Mouse (Mus musculus) kidney, embryonic 15.5 days (tissue): Measurements from ENCODE around the gene Reln. TPM values are rescaled to one million over a fixed set of nuclear protein-coding genes. Genes with fewer than 3 reads are reported as not detected.
A peak's percentile ranks its signal among the peaks of the same experiment; 100 is the strongest.

Experiments
- ATAC-seq: fragments of 200-750 bp; cut with Nextera tagmentation; replicated peaks from 2 replicates; pipeline ENCODE4 v1.8.0; 2017; ENCODE audit warnings: moderate TSS enrichment; ENCODE audit not compliant: low FRiP score
- H3K27ac ChIP-seq: fragments of 300-500 bp; sonication (generic); 2 replicates; pipeline ENCODE4 v1.5.1; 2015; ENCODE audit warnings: mild to moderate bottlenecking, inconsistent platforms
- H3K27me3 ChIP-seq: fragments of 300-500 bp; sonication (generic); 2 replicates; pipeline ENCODE4 v1.6.1; 2015; ENCODE audit warnings: inconsistent platforms
- H3K36me3 ChIP-seq: fragments of 300-500 bp; sonication (generic); 2 replicates; pipeline ENCODE4 v1.6.1; 2015; ENCODE audit warnings: inconsistent platforms
- H3K4me1 ChIP-seq: fragments of 300-500 bp; sonication (generic); 2 replicates; pipeline ENCODE4 v1.6.1; 2015; ENCODE audit warnings: inconsistent platforms
- H3K4me2 ChIP-seq: fragments of 300-500 bp; sonication (generic); 2 replicates; pipeline ENCODE4 v1.6.1; 2015; ENCODE audit warnings: moderate library complexity, mild to moderate bottlenecking, inconsistent platforms
- H3K4me3 ChIP-seq: fragments of 300-500 bp; sonication (generic); replicated peaks from 2 replicates; pipeline ENCODE4 v1.5.1; 2015; ENCODE audit warnings: mild to moderate bottlenecking, inconsistent platforms
- H3K9ac ChIP-seq: fragments of 300-500 bp; sonication (generic); 2 replicates; pipeline ENCODE4 v1.6.1; 2015; ENCODE audit warnings: mild to moderate bottlenecking, inconsistent platforms
- H3K9me3 ChIP-seq: fragments of 300-500 bp; sonication (generic); replicated peaks from 2 replicates; pipeline ENCODE4 v1.6.1; 2016; ENCODE audit warnings: inconsistent platforms
- WGBS: fragments of 180-500 bp; shearing (Covaris S2); methylation state at CpG from one replicate; pipeline ENCODE4 v1.1.7; 2015; ENCODE audit warnings: mixed read lengths; 5-methylcytosine and 5-hydroxymethylcytosine counted together
- polyA plus RNA-seq: library from polyadenylated mRNA; unstranded; fragments of >200 nt; fragmentation: Nextera tagmentation; extraction: Ambion mirVana; gene quantifications from 2 replicates; pipeline ENCODE4 v1.2.1, GENCODE M21; 2015

Gene Reln
- polyA plus RNA-seq, 1 experiment from 2014 or later, result 13.0 TPM

- H3K9me3 ChIP-seq, result no peaks in the 10 kb centered on the region
- no peak overlapping the region for H3K4me3 ChIP-seq
- WGBS, result 63% methylated on average over 6 of the region's 6 CpGs
- no peaks in the 10 kb centered on the region for H3K36me3 ChIP-seq
- H3K4me2 ChIP-seq, result no peak overlapping the region
- no peak overlapping the region for H3K27ac ChIP-seq
- no peak for ATAC-seq
- no peaks in the 10 kb centered on the region for H3K27me3 ChIP-seq
- no peaks in the 10 kb centered on the region for H3K4me1 ChIP-seq
- no peak overlapping the region for H3K9ac ChIP-seq
Measured at GRCm38 (mm10) chr5:21900891-21901290, 443.6 kb downstream of the Reln start.

- no peaks in the 10 kb centered on the region for H3K9me3 ChIP-seq
- H3K4me1 ChIP-seq, result no peaks in the 10 kb centered on the region
- no peaks in the 10 kb centered on the region for H3K27me3 ChIP-seq
- 85% methylated on average over 6 of the region's 6 CpGs for WGBS
- no peaks in the 10 kb centered on the region for H3K36me3 ChIP-seq
- no peak overlapping the region for H3K4me2 ChIP-seq
- no peak for ATAC-seq
- H3K9ac ChIP-seq, result no peak overlapping the region
- no peak overlapping the region for H3K27ac ChIP-seq
- H3K4me3 ChIP-seq, result no peak overlapping the region
Measured at GRCm38 (mm10) chr5:21898875-21899274, 445.6 kb downstream of the Reln start.

- Histone ChIP-seq H3K36me3 (no peaks in the 10 kb centered on the region), H3K4me1 (no peaks in the 10 kb centered on the region), H3K4me3 (no peak overlapping the region), H3K9ac (no peak overlapping the region), H3K9me3 (no peaks in the 10 kb centered on the region), H3K27ac (no peak overlapping the region), H3K4me2 (no peak overlapping the region), H3K27me3 (no peaks in the 10 kb centered on the region)
- 71% methylated on average over 14 of the region's 14 CpGs for WGBS
- ATAC-seq, result no peak; the same call in 1 of the 2 replicates
Measured at GRCm38 (mm10) chr5:21896586-21896985, 447.9 kb downstream of the Reln start.

DNA sequence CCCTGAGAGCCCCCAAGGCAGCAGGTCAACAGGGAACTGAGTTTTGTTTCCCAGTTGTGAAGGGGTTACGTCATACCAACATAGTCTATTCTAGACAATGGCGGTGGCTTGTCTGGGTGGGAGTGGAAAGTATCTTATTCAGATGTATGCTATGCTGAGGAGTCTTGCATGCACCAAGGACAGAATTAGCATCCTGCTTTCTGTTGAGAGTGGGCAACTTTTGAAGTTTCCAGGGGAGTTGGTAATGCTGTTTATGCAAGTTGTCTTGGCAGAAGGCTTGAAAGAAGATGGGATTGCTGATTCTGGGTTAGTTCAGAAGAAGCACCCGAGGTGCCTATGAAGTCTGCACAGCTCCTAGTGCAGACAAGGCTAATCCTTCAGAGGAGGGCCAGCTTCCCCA lies 450.3 kb downstream of the Reln start:
- no peak for ATAC-seq
- no peak overlapping the region for H3K4me3 ChIP-seq
- H3K27ac ChIP-seq, result no peak overlapping the region
- no peaks in the 10 kb centered on the region for H3K4me1 ChIP-seq
- 89% methylated on average over 3 of the region's 3 CpGs for WGBS
- H3K36me3 ChIP-seq, result no peaks in the 10 kb centered on the region
- H3K27me3 ChIP-seq, result no peaks in the 10 kb centered on the region
- H3K4me2 ChIP-seq, result no peak overlapping the region
- no peak overlapping the region for H3K9ac ChIP-seq
- no peaks in the 10 kb centered on the region for H3K9me3 ChIP-seq

- ATAC-seq, result no peak
- Histone ChIP-seq H3K4me3 (no peak overlapping the region), H3K4me1 (peaks cover 8% of the 10 kb centered on the region; the same call in 1 of the 2 replicates), H3K9ac (no peak overlapping the region), H3K9me3 (no peaks in the 10 kb centered on the region), H3K4me2 (no peak overlapping the region), H3K27me3 (peaks cover 14% of the 10 kb centered on the region; the same call in 1 of the 2 replicates), H3K36me3 (no peaks in the 10 kb centered on the region), H3K27ac (no peak overlapping the region)
- 65% methylated on average over 8 of the region's 8 CpGs for WGBS
Measured at GRCm38 (mm10) chr5:21866750-21867149, 477.8 kb downstream of the Reln start.

GRCm38 (mm10) chr5:21866311-21866712 lies 478.2 kb downstream of the Reln start:
- peak overlapping the region; percentile 60 for H3K4me2 ChIP-seq
- H3K27me3 ChIP-seq, result peaks cover 14% of the 10 kb centered on the region; the same call in 1 of the 2 replicates
- no peaks in the 10 kb centered on the region for H3K36me3 ChIP-seq
- no peaks in the 10 kb centered on the region for H3K9me3 ChIP-seq
- peaks cover 8% of the 10 kb centered on the region; the same call in 1 of the 2 replicates for H3K4me1 ChIP-seq
- ATAC-seq, result no peak; the same call in 1 of the 2 replicates
- 16% methylated on average over 6 of the region's 6 CpGs for WGBS
- no peak overlapping the region for H3K4me3 ChIP-seq
- no peak overlapping the region for H3K27ac ChIP-seq
- no peak overlapping the region for H3K9ac ChIP-seq

- Histone ChIP-seq H3K4me3 (peak within 1 kb of the TSS; percentile 19), H3K9ac (no peak within 1 kb of the TSS), H3K27ac (no peak within 1 kb of the TSS), H3K4me2 (peak within 1 kb of the TSS; percentile 60), H3K27me3 (peaks cover 14% of the 10 kb centered on the region; the same call in 1 of the 2 replicates), H3K4me1 (peaks cover 8% of the 10 kb centered on the region; the same call in 1 of the 2 replicates), H3K9me3 (no peaks in the 10 kb centered on the region), H3K36me3 (no peaks in the 10 kb centered on the region)
- ATAC-seq, result peak; percentile 87
- WGBS, result under 1% methylated on average over 29 of the region's 29 CpGs
Measured at GRCm38 (mm10) chr5:21865346-21866107, 479.0 kb downstream of the Reln start, which contains the start of gene Slc26a5. Gene Slc26a5, minus strand, starts transcription at chr5:21865604.

- no peak for ATAC-seq
- WGBS, result 86% methylated on average over 7 of the region's 7 CpGs
Measured at GRCm38 (mm10) chr5:21858653-21859052, 485.8 kb downstream of the Reln start.

GRCm38 (mm10) chr5:21851679-21852340 lies 492.7 kb downstream of the Reln start:
- Histone ChIP-seq H3K4me3 (no peak overlapping the region), H3K9ac (no peak overlapping the region), H3K27ac (no peak overlapping the region), H3K36me3 (no peaks in the 10 kb centered on the region), H3K9me3 (no peaks in the 10 kb centered on the region), H3K27me3 (no peaks in the 10 kb centered on the region), H3K4me1 (no peaks in the 10 kb centered on the region), H3K4me2 (no peak overlapping the region)
- WGBS, result 70% methylated on average over 10 of the region's 10 CpGs
- ATAC-seq, result no peak

More at GRCm38 (mm10) chr5:21858653-21859052, 485.8 kb downstream of the Reln start:
- no peaks in the 10 kb centered on the region for H3K4me1 ChIP-seq
- H3K4me3 ChIP-seq, result no peak overlapping the region
- H3K9me3 ChIP-seq, result no peaks in the 10 kb centered on the region
- no peaks in the 10 kb centered on the region for H3K27me3 ChIP-seq
- H3K4me2 ChIP-seq, result no peak overlapping the region
- H3K27ac ChIP-seq, result no peak overlapping the region
- no peak overlapping the region for H3K9ac ChIP-seq
- no peaks in the 10 kb centered on the region for H3K36me3 ChIP-seq

DNA sequence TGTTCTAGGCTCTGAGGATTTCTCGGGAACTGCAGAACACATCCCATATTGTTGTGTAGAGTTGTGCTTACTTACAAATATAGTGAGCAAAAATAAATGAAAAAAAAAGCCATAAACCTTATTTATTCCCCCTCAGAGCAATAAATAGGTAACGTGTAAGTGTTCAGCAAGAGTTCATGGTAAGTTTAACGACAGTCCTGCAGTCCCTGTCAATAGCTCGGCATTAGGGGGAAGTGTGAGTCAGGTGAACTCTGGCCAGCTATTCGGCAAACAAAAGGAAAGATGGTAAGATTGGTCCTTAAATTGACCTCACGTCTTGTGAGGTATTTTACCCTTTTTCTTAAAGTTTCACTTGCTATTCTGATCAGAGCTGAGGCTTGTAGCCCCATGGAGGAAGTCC lies 497.1 kb downstream of the Reln start:
- H3K27ac ChIP-seq, result no peak overlapping the region
- no peaks in the 10 kb centered on the region for H3K36me3 ChIP-seq
- no peak overlapping the region for H3K9ac ChIP-seq
- ATAC-seq, result no peak
- no peak overlapping the region for H3K4me2 ChIP-seq
- H3K4me1 ChIP-seq, result no peaks in the 10 kb centered on the region
- 56% methylated on average over 6 of the region's 6 CpGs for WGBS
- no peak overlapping the region for H3K4me3 ChIP-seq
- H3K9me3 ChIP-seq, result no peaks in the 10 kb centered on the region
- H3K27me3 ChIP-seq, result no peaks in the 10 kb centered on the region

- no peak for ATAC-seq
- Histone ChIP-seq H3K27ac (no peak overlapping the region), H3K36me3 (no peaks in the 10 kb centered on the region), H3K9me3 (no peaks in the 10 kb centered on the region), H3K4me3 (no peak overlapping the region), H3K9ac (no peak overlapping the region), H3K27me3 (no peaks in the 10 kb centered on the region), H3K4me1 (no peaks in the 10 kb centered on the region), H3K4me2 (no peak overlapping the region)
- WGBS, result 78% methylated on average over 20 of the region's 20 CpGs
Measured at GRCm38 (mm10) chr5:21846616-21847290, 497.7 kb downstream of the Reln start.

- ATAC-seq, result no peak
- Histone ChIP-seq H3K4me3 (no peak overlapping the region), H3K9ac (no peak overlapping the region), H3K9me3 (no peaks in the 10 kb centered on the region), H3K27ac (no peak overlapping the region), H3K4me1 (no peaks in the 10 kb centered on the region), H3K27me3 (no peaks in the 10 kb centered on the region), H3K36me3 (no peaks in the 10 kb centered on the region), H3K4me2 (no peak overlapping the region)
- WGBS, result 71% methylated on average over 4 of the region's 4 CpGs
Measured at GRCm38 (mm10) chr5:21844676-21845075, 499.8 kb downstream of the Reln start.
